ENCODE assay signal across 8 mouse cellular contexts in genomic region chr7:100942789-100943615, GRCm38 (mm10). TPM values are rescaled to one million over a fixed set of nuclear protein-coding genes. Genes with fewer than 3 reads are reported as not detected.
DNase-seq lines count a peak whose midpoint lies in the region; ATAC-seq and TF ChIP-seq lines count a peak whose summit lies in the region.

No protein-coding gene starts in this region.

- H3K9me3 ChIP-seq in kidney, postnatal 0 days (replicated peaks; ENCODE audit: low read length): no peaks in the 10 kb centered on the region
- H3K9me3 ChIP-seq in liver, embryonic 13.5 days (replicated peaks): no peaks in the 10 kb centered on the region
- H3K9me3 ChIP-seq in neural tube, embryonic 14.5 days (ENCODE audit: control insufficient read depth, low read length): no peaks in the 10 kb centered on the region

- peak; percentile 86 for DNase-seq in A20 (ENCODE audit: low read depth, low spot score)
- DNase-seq in Muller cell, postnatal 12 days (ENCODE audit: inconsistent ontology term): peak; percentile 75
- DNase-seq in cerebellum, postnatal 36 days: peak; percentile 55 to 62
- peak; percentile 70 for DNase-seq in gastrocnemius, postnatal 10 days
- peak; percentile 84 for DNase-seq in kidney, postnatal 0 days (ENCODE audit: low spot score)
- no peak for DNase-seq in liver, embryonic 13.5 days

- no peak overlapping the region for H3K4me2 ChIP-seq in kidney, postnatal 0 days (ENCODE audit: low read length)
- no peak overlapping the region for H3K4me2 ChIP-seq in liver, embryonic 13.5 days
- no peak overlapping the region for H3K4me2 ChIP-seq in neural tube, embryonic 14.5 days (ENCODE audit: low read depth, low read length)

- peaks cover 3% of the 10 kb centered on the region; the same call in 1 of the 2 replicates for H3K4me1 ChIP-seq in kidney, postnatal 0 days (replicated peaks; ENCODE audit: insufficient read depth, low read length)
- H3K4me1 ChIP-seq in liver, embryonic 13.5 days (replicated peaks): no peaks in the 10 kb centered on the region
- peaks cover 7% of the 10 kb centered on the region; the same call in 1 of the 2 replicates for H3K4me1 ChIP-seq in neural tube, embryonic 14.5 days (ENCODE audit: control insufficient read depth, insufficient read depth, low read length)

- no peak overlapping the region for H3K9ac ChIP-seq in kidney, postnatal 0 days (ENCODE audit: low read depth, low read length)
- H3K9ac ChIP-seq in liver, embryonic 13.5 days: no peak overlapping the region
- H3K9ac ChIP-seq in neural tube, embryonic 14.5 days (replicated peaks; ENCODE audit: low read depth, low read length): no peak overlapping the region

- H3K27me3 ChIP-seq in kidney, postnatal 0 days (ENCODE audit: insufficient read depth, low read length): no peaks in the 10 kb centered on the region
- H3K27me3 ChIP-seq in liver, embryonic 13.5 days: no peaks in the 10 kb centered on the region; the same call in 1 of the 2 replicates
- no peaks in the 10 kb centered on the region for H3K27me3 ChIP-seq in neural tube, embryonic 14.5 days (ENCODE audit: control insufficient read depth, insufficient read depth, low read length)

- 22% methylated on average over 12 of the region's 12 CpGs for WGBS in kidney, postnatal 0 days
- 51% methylated on average over 12 of the region's 12 CpGs for WGBS in liver, embryonic 13.5 days (ENCODE audit: insufficient replicate concordance)
- 48% methylated on average over 12 of the region's 12 CpGs for WGBS in neural tube, embryonic 14.5 days

- ATAC-seq in kidney, postnatal 0 days (replicated peaks; ENCODE audit: low FRiP score, low read depth): peak; percentile 60; the same call in 1 of the 2 replicates
- ATAC-seq in liver, embryonic 13.5 days (ENCODE audit: low read depth): peak; percentile 39; the same call in 1 of the 2 replicates
- peak; percentile 58 for ATAC-seq in neural tube, embryonic 14.5 days (ENCODE audit: low read depth)
- ATAC-seq in inflammation-experienced regulatory T-cells, adult 6 months: no peak

- H3K27ac ChIP-seq in kidney, postnatal 0 days: no peak overlapping the region
- no peak overlapping the region for H3K27ac ChIP-seq in liver, embryonic 13.5 days
- H3K27ac ChIP-seq in neural tube, embryonic 14.5 days (ENCODE audit: low read depth, low read length): peak overlapping the region; percentile 55

- H3K4me3 ChIP-seq in kidney, postnatal 0 days (replicated peaks; ENCODE audit: low read depth, low read length): no peak overlapping the region
- no peak overlapping the region for H3K4me3 ChIP-seq in liver, embryonic 13.5 days (replicated peaks)
- no peak overlapping the region for H3K4me3 ChIP-seq in neural tube, embryonic 14.5 days (ENCODE audit: low read depth, low read length)

- H3K36me3 ChIP-seq in kidney, postnatal 0 days (ENCODE audit: insufficient read depth, low read length): no peaks in the 10 kb centered on the region
- H3K36me3 ChIP-seq in liver, embryonic 13.5 days: no peaks in the 10 kb centered on the region
- no peaks in the 10 kb centered on the region for H3K36me3 ChIP-seq in neural tube, embryonic 14.5 days (ENCODE audit: control insufficient read depth, insufficient read depth, low read length)

- peak; percentile 89 for TF ChIP-seq CTCF in kidney, postnatal 0 days (IDR thresholded peaks at IDR 0.05; ENCODE audit: low read depth)

RNA-seq across cellular contexts. Expression of gene Arhgef17, which starts 11.1 kb away (rescaled TPM):
- 10 to 100 TPM; 29.6 to 35.5 TPM for total RNA-seq in gastrocnemius, postnatal 10 days (2021)
- polyA plus RNA-seq in kidney, postnatal 0 days (2015; fragmentation: Nextera tagmentation; extraction: Ambion mirVana): 7.8 and 8.1 TPM in 2 replicates
- polyA plus RNA-seq in liver, embryonic 13.5 days (2015; fragmentation: Nextera tagmentation; extraction: Ambion mirVana): 0.53 and 0.83 TPM in 2 replicates
- polyA plus RNA-seq in neural tube, embryonic 14.5 days (2014; fragmentation: Nextera tagmentation; extraction: Ambion mirVana): 12.1 and 12.7 TPM in 2 replicates
- polyA plus RNA-seq in inflammation-experienced regulatory T-cells, adult 6 months (2017; shearing (Covaris generic)): not detected

RNA-seq across cellular contexts. Expression of gene P2ry6, which starts 31.4 kb away (rescaled TPM):
- 1 to 10 TPM; 2.3 to 4.0 TPM for total RNA-seq in gastrocnemius, postnatal 10 days (2021)
- polyA plus RNA-seq in kidney, postnatal 0 days (2015; fragmentation: Nextera tagmentation; extraction: Ambion mirVana): 4.8 and 5.0 TPM in 2 replicates
- polyA plus RNA-seq in liver, embryonic 13.5 days (2015; fragmentation: Nextera tagmentation; extraction: Ambion mirVana): 2.7 and 3.2 TPM in 2 replicates
- polyA plus RNA-seq in neural tube, embryonic 14.5 days (2014; fragmentation: Nextera tagmentation; extraction: Ambion mirVana): 1.6 and 4.1 TPM in 2 replicates
- polyA plus RNA-seq in inflammation-experienced regulatory T-cells, adult 6 months (2017; shearing (Covaris generic)): under 1 TPM in 1 of 3 experiments, not detected in 2; 0.60 TPM
